Mouse (Mus musculus) liver, postnatal 0 days (tissue): ENCODE results near the gene Olfr1223.

Experiments
- CTCF ChIP-seq: sonication (generic); IDR thresholded peaks from 2 replicates; pipeline ENCODE4 v1.5.1; 2016; ENCODE audit warnings: antibody characterized with exemption, low read depth
- EP300 ChIP-seq: IDR thresholded peaks from 2 replicates; pipeline ENCODE4 v1.6.1; 2016; ENCODE audit warnings: antibody characterized with exemption, low read depth, mild to moderate bottlenecking

GRCm38 (mm10) chr2:89117183-89117582, 34.2 kb downstream of the Olfr1223 start, which contains the start of gene Olfr1221:
- TF ChIP-seq EP300 (no peak), CTCF (no peak)
